Mouse (Mus musculus) cerebellum, adult 2 months (tissue): ENCODE measurements around the gene Evl.
A peak's percentile ranks its signal among the peaks of the same experiment; 100 is the strongest.

Source experiments
- CTCF ChIP-seq: fragments of 200-500 bp; IDR thresholded peaks from 2 replicates; pipeline ENCODE4 v1.5.1; 2011; ENCODE audit warnings: low read depth, mild to moderate bottlenecking, control low read depth, low read length, moderate library complexity, borderline replicate concordance; ENCODE audit not compliant: insufficient read depth
- POLR2A ChIP-seq: fragments of 200-500 bp; IDR thresholded peaks from 2 replicates; pipeline ENCODE4 v1.6.1; 2011; ENCODE audit warnings: low read length, control low read depth, borderline replicate concordance; ENCODE audit not compliant: insufficient read depth

DNA sequence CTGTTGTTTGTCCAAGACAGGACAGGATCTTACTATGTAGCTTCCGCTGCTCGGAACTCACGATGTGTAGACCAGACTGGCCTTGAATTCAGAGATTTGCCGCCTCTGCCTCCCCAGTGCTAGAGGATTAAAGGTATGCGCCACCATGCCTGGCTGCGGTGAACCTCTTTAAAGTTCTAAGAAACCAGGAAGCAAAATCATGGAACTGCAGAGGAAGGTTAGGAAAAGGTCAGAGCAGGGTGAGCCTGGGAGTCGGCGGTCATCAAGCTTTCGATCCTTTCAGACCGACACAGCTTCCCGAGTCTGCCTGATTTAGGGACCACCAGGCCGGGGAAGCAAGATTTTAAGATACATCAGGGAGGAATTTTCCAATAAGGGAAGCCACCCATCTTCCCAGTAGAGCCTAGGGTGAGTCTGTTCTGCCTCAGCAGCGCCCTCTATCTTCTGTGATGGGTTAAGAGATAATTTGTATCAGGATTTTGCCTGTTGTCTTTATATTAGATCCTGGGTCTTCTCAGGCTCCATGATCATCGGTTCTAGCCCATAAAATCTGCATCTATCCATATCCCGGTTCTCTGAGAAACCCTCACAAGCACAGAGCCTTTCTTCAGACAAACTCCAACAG lies 7.2 kb upstream of the Evl start:
- TF ChIP-seq CTCF (peak; percentile 23; the same call in 1 of the 2 replicates), POLR2A (no peak)
